Comparison of ENCODE assay signal across 17 mouse cellular contexts in the genomic region with DNA sequence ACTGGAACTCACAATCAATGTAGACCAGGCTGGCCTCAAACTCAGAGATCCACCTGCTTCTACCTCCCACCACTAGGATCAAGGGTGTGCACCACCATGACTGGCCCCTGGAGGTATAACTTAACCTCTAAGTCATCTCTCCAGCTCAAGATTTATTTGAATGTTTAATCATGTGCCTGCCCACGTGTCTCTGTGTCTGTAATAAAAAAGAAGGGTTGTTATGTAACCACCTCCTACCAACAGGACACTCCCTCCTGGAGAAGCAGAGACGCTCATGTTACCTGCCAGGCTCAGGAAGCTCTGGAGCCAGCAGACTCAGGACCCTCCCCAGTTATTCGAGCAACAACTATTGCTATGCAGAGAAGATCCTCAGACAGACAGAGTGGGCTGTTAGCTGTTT.
"Had no signal": no experiment of that assay in that cellular context is flagged by ENCODE, and none has a peak within 500 bp of the region (broad histone marks: within the 10 kb centered on the region; RNA-seq: fewer than 3 reads in every experiment).

No protein-coding gene starts in this region.

- H3K4me3 ChIP-seq: layer of hippocampus, adult 2 months; liver, embryonic 13.5 days; midbrain, embryonic 12.5 days; midbrain, embryonic 15.5 days; neural tube, embryonic 12.5 days; neural tube, embryonic 15.5 days; stomach, embryonic 15.5 days had no signal

- H3K9me3 ChIP-seq: liver, embryonic 13.5 days; midbrain, embryonic 12.5 days; midbrain, embryonic 15.5 days; neural tube, embryonic 12.5 days; neural tube, embryonic 15.5 days; stomach, embryonic 15.5 days had no signal

- H3K36me3 ChIP-seq: liver, embryonic 13.5 days; midbrain, embryonic 12.5 days; midbrain, embryonic 15.5 days; neural tube, embryonic 12.5 days; neural tube, embryonic 15.5 days; stomach, embryonic 15.5 days had no signal

- H3K4me2 ChIP-seq: hindbrain, embryonic 14.5 days; liver, embryonic 13.5 days; midbrain, embryonic 12.5 days; midbrain, embryonic 15.5 days; neural tube, embryonic 12.5 days; neural tube, embryonic 15.5 days; stomach, embryonic 15.5 days had no signal

- H3K4me1 ChIP-seq: liver, embryonic 13.5 days; midbrain, embryonic 12.5 days; midbrain, embryonic 15.5 days; neural tube, embryonic 12.5 days; neural tube, embryonic 15.5 days; stomach, embryonic 15.5 days had no signal

- H3K9ac ChIP-seq: hindbrain, embryonic 14.5 days; liver, embryonic 13.5 days; midbrain, embryonic 12.5 days; midbrain, embryonic 15.5 days; neural tube, embryonic 12.5 days; neural tube, embryonic 15.5 days; stomach, embryonic 15.5 days had no signal

- DNase-seq: layer of hippocampus, adult 9-11 months; liver, embryonic 13.5 days; lung, adult 2 months; right cerebral cortex, postnatal 25 days; spleen, adult 18-20 months; thymus, postnatal 25 days had no signal

- H3K27me3 ChIP-seq: liver, embryonic 13.5 days; midbrain, embryonic 12.5 days; midbrain, embryonic 15.5 days; neural tube, embryonic 12.5 days; neural tube, embryonic 15.5 days; stomach, embryonic 15.5 days had no signal

- H3K27ac ChIP-seq: hindbrain, embryonic 14.5 days; hindbrain, postnatal 0 days; kidney, postnatal 0 days; layer of hippocampus, adult 2 months; liver, embryonic 13.5 days; macrophage; midbrain, embryonic 12.5 days; midbrain, embryonic 15.5 days; neural tube, embryonic 12.5 days; neural tube, embryonic 15.5 days; stomach, embryonic 15.5 days had no signal

- ATAC-seq: hindbrain, postnatal 0 days; inflammation-experienced regulatory T-cells, adult 6 months; midbrain, embryonic 15.5 days had no signal
